Mouse (Mus musculus) MEL (cell line): ENCODE measurements around the gene Dusp16.

Experiments
- MAX ChIP-seq: IDR thresholded peaks from 2 replicates; pipeline ENCODE4 v1.6.1; 2011; ENCODE audit warnings: low read length, improper control_type of control experiment
- POLR2A ChIP-seq, 2 experiments: IDR thresholded peaks; 2 replicates each; pipeline ENCODE4 v1.6.1; 2011 to 2012; ENCODE audit warnings: low read length in 2 of 2, mild to moderate bottlenecking in 2 of 2, control low read depth in 1 of 2, improper control_type of control experiment in 1 of 2, low read depth in 1 of 2, moderate library complexity in 1 of 2; ENCODE audit not compliant: control insufficient read depth in 1 of 2, insufficient read depth in 1 of 2, poor library complexity in 1 of 2
- SIN3A ChIP-seq: IDR thresholded peaks from 2 replicates; pipeline ENCODE4 v1.6.1; 2012; ENCODE audit warnings: low read length, improper control_type of control experiment, inconsistent platforms
- ZMIZ1 ChIP-seq: IDR thresholded peaks from 2 replicates; pipeline ENCODE4 v1.6.1; 2012; ENCODE audit warnings: low read depth, mild to moderate bottlenecking, inconsistent platforms, low read length, improper control_type of control experiment, moderate library complexity
- ZNF384 ChIP-seq: IDR thresholded peaks from 2 replicates; pipeline ENCODE4 v1.6.1; 2012; ENCODE audit warnings: low read depth, mild to moderate bottlenecking, inconsistent platforms, low read length, improper control_type of control experiment

- TF ChIP-seq POLR2A (IDR thresholded peaks at IDR 0.05; ENCODE audit: control insufficient read depth in 1 of 2, insufficient read depth in 1 of 2, low read depth in 1 of 2, low read length in 2 of 2, poor library complexity in 1 of 2) (no peak), ZNF384 (no peak), SIN3A (no peak), MAX (no peak), ZMIZ1 (no peak)
These were observed 31.4 kb downstream of the Dusp16 start for GRCm38 (mm10) chr6:134760926-134761544.
